Mouse (Mus musculus) thymus, adult 18-20 months (tissue): ENCODE data around the gene Knstrn.

Source experiments
- DNase-seq, 2 experiments: peaks; one replicate each; pipeline ENCODE4 v3.0.0; 2022; ENCODE audit warnings: mixed read lengths in 2 of 2

Knstrn gene

GRCm38 (mm10) chr2:118862340-118862675 lies 48.5 kb downstream of the Knstrn start:
- no peak for DNase-seq

- no peak for DNase-seq
Observed at GRCm38 (mm10) chr2:118870601-118871000, 56.8 kb downstream of the Knstrn start.

DNA sequence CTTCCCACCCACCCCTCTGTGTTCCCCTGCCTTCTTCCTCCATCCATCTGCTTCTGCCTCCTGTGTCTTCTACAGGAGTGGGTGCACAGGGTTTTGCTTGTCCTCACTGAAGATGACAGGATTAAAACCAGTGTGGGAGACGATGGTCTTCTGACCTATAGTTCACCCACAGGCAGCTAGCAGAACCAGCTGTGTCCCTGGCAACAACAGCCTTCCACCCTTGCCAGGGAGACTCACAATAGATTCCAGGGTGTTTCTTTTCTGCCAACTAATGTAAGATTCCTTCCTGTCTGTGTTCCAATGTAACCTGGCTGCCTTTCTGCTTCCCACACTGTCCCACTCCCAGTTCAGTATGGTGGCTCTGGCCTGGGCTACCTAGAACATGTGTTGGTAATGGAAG lies 57.2 kb downstream of the Knstrn start:
- DNase-seq: no peak

GRCm38 (mm10) chr2:118873018-118873417 lies 59.2 kb downstream of the Knstrn start:
- no peak for DNase-seq

GRCm38 (mm10) chr2:118873890-118874430 lies 60.2 kb downstream of the Knstrn start:
- no peak for DNase-seq

- no peak for DNase-seq
Observed at GRCm38 (mm10) chr2:118875316-118875715, 61.5 kb downstream of the Knstrn start.

- DNase-seq: no peak
Observed at GRCm38 (mm10) chr2:118876453-118876852, 62.6 kb downstream of the Knstrn start.

GRCm38 (mm10) chr2:118881019-118881418 lies 67.2 kb downstream of the Knstrn start:
- DNase-seq: no peak

- no peak for DNase-seq
Observed at GRCm38 (mm10) chr2:118881956-118882355, 68.2 kb downstream of the Knstrn start.

DNA sequence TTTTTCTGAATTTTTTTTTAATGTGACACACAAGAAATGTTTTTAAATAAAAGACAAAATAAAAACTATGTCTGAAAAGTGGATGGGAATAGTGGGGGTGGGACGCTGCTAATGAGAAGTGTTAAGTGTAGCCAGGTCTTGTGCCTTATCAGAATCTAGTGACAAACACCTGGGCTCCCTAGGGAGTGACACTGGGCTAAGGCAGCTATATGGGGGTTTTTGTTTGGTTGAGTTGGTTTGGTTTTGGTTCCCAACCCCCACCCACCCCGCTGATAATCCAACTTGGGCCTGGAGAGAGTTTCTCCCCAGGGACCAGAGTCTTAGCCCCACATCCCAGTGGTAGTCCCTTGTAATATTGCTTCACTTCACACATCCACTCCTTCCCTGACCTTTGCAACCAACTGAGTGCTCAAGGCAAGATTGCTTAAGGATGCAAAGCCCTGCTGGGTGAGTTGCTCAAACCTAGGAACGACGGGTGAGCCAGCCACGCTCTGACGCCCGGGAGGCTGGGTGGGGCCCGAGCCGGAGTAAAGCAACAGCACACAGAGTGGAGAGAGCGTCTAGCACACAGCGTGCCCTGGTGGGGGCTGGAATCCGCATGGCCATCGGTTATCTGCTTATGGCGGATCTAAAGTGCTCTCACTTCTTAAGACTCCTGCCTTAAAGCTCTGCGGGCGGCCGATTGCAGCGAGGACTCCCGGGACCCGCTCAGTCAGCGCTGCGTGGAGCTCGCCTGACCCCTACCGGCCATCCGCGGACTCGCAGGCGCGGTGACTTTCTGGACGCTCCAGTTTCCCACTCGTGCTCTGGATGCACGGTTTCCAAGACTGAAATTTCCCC lies 69.3 kb downstream of the Knstrn start:
- DNase-seq: peak; percentile 62 to 69

DNA sequence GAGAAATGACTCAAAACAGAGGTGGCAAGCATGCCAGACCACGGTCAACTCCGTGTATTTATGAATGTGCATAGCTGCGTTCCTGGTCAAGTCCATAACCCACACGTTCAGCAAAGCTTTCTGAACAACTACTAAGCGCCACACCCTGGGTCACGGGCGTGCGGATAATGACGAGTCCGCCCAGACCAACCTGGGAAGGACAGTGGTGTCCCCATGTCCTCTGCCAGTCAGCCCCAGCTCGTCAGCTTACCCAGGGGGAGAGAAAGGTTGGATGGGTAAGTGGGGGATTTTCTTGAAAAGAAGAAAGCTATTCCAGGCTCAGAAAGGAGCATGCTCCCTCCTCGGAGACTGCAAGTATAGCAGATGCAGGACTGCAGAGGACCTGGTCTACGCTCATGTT lies 73.6 kb downstream of the Knstrn start:
- no peak for DNase-seq

GRCm38 (mm10) chr2:118887845-118888548 lies 74.2 kb downstream of the Knstrn start:
- no peak for DNase-seq

DNA sequence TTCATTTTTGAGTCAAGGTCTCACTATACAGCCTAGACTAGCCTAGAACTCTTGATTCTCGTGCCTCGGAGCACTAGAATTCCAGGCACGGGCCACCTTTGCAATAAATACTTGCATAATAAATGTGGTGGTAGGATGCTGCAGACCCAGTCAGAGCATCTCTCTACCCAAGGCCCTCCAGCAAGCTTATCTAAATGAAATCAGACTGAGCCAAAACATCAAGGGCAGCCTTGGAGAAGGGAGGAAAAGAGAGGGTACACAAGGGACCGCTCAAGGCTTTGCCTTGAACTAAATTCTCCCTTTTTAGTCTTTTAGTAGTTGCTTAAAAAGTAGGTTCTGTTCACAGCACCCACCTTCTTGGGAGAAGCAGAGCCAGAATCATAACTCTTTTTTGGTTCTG lies 77.4 kb downstream of the Knstrn start:
- DNase-seq: no peak

DNA sequence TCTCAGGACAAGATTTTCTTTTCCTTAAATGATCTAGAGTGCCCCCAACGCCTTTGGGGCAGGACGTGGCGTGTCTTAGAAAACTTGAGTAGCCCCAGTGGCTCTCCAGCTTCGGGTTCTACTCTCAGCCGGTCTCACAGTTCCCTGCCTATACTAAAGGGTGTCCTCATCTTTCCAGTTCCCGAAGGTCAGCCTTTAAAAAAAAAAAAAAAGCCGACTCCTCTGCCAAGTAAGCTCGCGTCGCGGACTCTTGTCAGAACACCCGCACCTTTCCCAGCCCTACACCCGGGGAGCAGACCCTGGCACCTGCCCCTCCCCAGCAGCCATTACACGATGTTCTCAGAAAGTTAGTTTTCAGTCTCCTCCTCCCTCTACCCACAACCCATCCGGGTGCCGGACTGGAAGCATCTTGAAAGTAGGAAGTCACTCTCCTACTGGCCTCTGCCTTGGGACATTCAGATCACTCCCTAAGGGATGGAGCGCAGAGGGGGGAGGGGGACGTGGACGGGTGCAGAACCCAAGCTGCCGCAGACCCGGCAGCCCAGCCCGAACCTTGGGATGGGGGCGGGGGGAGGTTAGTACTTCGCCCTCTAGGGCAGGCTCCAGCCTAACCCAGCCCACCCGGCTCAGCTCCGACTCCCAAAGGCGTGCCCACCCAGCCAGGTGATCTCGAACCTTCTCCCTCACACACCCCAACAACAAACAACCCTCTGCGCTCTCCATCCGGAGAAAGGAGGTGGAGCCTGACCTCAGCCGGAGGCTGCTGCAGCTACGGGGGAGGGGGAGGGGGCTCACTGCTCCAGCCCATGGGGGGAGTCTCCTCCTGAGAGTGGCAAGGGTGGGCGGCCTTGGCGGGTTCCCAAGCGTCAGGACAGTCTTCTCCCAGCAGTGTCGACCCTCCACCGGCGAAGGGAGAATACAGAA lies 82.4 kb downstream of the Knstrn start:
- peak; percentile 58 to 76 for DNase-seq

DNA sequence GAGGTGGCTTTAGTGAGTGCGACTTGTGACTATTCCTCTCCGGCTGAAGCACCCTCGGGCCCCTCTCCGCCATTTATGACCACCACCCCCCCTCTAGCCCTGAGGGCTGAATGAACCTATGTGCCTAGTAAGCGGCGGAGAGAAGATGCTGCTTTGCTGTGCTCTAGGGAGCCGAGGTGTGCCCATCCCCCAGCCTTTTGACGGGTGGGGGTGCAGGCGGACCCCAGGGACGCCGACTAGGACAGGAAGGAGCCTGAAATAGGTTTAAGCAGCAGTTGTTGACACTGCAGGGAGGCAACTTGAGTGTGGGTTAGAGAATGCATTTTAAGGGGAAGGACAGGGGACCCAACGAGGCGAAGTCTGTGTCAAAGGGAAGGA lies 83.1 kb downstream of the Knstrn start:
- peak in 1 of 2 experiments; percentile 23 for DNase-seq

DNA sequence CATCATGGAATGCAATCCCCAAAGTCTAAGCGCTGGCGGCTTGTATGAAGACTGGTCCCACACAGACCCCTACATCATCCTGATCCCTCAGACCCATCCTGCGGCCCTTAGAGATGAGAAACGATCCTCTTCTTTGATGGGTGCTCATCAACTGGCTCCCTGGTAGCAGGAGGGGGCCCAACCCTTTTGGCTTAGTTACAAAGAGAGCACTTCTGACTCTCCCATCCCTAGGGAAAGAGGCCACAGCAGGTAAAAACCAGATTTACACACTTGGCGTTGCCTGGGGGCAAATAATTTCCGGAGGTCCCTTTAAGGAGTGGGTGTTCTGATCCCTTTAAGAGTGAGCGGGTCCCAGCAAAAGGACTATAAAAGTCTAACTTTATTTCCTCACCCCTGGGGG lies 83.6 kb downstream of the Knstrn start:
- DNase-seq: no peak

GRCm38 (mm10) chr2:118897808-118898207 lies 84.0 kb downstream of the Knstrn start:
- DNase-seq: no peak

DNA sequence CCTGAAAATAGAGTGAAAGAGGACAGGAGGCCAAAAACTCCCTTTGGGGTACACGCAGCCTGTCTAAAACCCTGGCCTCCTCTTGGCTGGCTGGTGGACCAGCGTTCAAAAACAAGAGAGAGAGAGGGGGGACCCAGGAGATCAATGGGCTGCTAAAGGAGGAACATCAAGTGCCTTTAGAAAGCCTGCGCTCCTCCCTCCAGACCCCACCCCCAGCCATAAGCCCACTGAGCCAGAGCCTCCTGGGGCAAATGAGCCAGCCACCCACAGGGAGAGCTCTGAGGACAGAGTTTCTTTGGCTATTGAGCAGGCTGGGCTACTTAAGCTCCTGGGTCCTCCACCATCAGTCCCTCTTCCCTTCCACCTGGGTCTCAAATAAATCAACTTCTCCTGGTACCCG lies 85.0 kb downstream of the Knstrn start:
- DNase-seq: no peak

GRCm38 (mm10) chr2:118899306-118899705 lies 85.5 kb downstream of the Knstrn start:
- no peak for DNase-seq

- DNase-seq: peak; percentile 18 to 27
Observed at GRCm38 (mm10) chr2:118899981-118900825, 86.4 kb downstream of the Knstrn start, which contains the start of gene Bahd1. Bahd1 (plus strand) TSS chr2:118900377.

DNA sequence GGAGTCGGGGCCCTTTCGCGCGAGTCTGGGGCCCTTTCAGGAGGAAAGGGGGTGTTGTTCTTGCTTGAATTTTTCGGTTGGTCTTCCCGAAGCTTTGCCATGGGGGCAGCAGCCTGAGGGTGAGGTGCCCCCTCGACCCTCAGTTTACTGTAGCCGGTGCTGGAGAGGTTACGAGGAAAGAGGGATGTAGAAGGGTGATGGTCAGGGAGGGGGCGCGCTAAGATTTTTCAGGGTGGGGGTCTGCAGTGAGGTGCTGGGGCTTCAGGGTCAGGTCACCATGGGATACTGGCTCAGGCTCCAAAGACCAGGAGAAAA lies 87.0 kb downstream of the Knstrn start:
- DNase-seq: no peak
